Comparison of ENCODE assay signal across 8 mouse cellular contexts in genomic region chr7:45341303-45341702, GRCm38 (mm10). TPM values are rescaled to one million over a fixed set of nuclear protein-coding genes. Genes with fewer than 3 reads are reported as not detected.
DNase-seq lines count a peak whose midpoint lies in the region; ATAC-seq lines count a peak whose summit lies in the region.

No protein-coding gene starts in this region.

- no peaks in the 10 kb centered on the region for H3K9me3 ChIP-seq in hindbrain, embryonic 12.5 days (replicated peaks)

- peaks cover 26% of the 10 kb centered on the region for H3K27me3 ChIP-seq in hindbrain, embryonic 12.5 days

- 4% methylated on average over 8 of the region's 8 CpGs for WGBS in hindbrain, embryonic 12.5 days

- H3K9ac ChIP-seq in hindbrain, embryonic 12.5 days, result no peak overlapping the region

- peak; percentile 87 for DNase-seq in T-cell, adult 2 months (ENCODE audit: low spot score)
- peak; percentile 89 to 97 for DNase-seq in cerebellum, postnatal 10 days
- peak; percentile 80 to 94 for DNase-seq in frontal cortex, adult 2 months (ENCODE audit: extremely low spot score in 1 of 2, low spot score in 1 of 2)
- DNase-seq in layer of hippocampus, postnatal 10 days (ENCODE audit: low spot score in 2 of 2), result peak; percentile 85
- peak; percentile 94 for DNase-seq in lung, postnatal 10 days
- peak; percentile 92 for DNase-seq in retina, embryonic 14.5 days (ENCODE audit: low spot score)
- peak; percentile 92 for DNase-seq in thymus, postnatal 4 days

- no peak overlapping the region for H3K27ac ChIP-seq in hindbrain, embryonic 12.5 days

- peaks cover 37% of the 10 kb centered on the region for H3K4me1 ChIP-seq in hindbrain, embryonic 12.5 days

- H3K36me3 ChIP-seq in hindbrain, embryonic 12.5 days, result peaks cover 13% of the 10 kb centered on the region

- H3K4me2 ChIP-seq in hindbrain, embryonic 12.5 days (replicated peaks), result peak overlapping the region; percentile 84

- no peak overlapping the region for H3K4me3 ChIP-seq in hindbrain, embryonic 12.5 days

- no peak for ATAC-seq in hindbrain, embryonic 12.5 days (ENCODE audit: low FRiP score)

RNA-seq across cellular contexts. Expression of gene Hrc, which starts 6.2 kb away (rescaled TPM):
- polyA plus RNA-seq in frontal cortex, adult 2 months (2012; rRNA removed), result 0.60 and 0.61 TPM in 2 replicates
- polyA plus RNA-seq in hindbrain, embryonic 12.5 days (2016; fragmentation: Nextera tagmentation; extraction: Ambion mirVana), result 0.65 and 0.68 TPM in 2 replicates
- total RNA-seq in layer of hippocampus, postnatal 10 days (2021), result under 1 TPM; 0.85 to 0.96 TPM

RNA-seq across cellular contexts. Expression of gene Trpm4, which starts 7.7 kb away (rescaled TPM):
- 22.6 and 24.5 TPM in 2 replicates for polyA plus RNA-seq in frontal cortex, adult 2 months (2012; rRNA removed)
- 11.5 and 14.7 TPM in 2 replicates for polyA plus RNA-seq in hindbrain, embryonic 12.5 days (2016; fragmentation: Nextera tagmentation; extraction: Ambion mirVana)
- total RNA-seq in layer of hippocampus, postnatal 10 days (2021), result 10 to 100 TPM; 19.6 to 20.9 TPM

RNA-seq across cellular contexts. Expression of gene Ppfia3, which starts 25.5 kb away (rescaled TPM):
- polyA plus RNA-seq in frontal cortex, adult 2 months (2012; rRNA removed), result 114 and 126 TPM in 2 replicates
- 15.6 and 16.2 TPM in 2 replicates for polyA plus RNA-seq in hindbrain, embryonic 12.5 days (2016; fragmentation: Nextera tagmentation; extraction: Ambion mirVana)
- total RNA-seq in layer of hippocampus, postnatal 10 days (2021), result 100 to 1,000 TPM; 124 to 128 TPM

RNA-seq across cellular contexts. Expression of gene Lin7b, which starts 29.1 kb away (rescaled TPM):
- polyA plus RNA-seq in frontal cortex, adult 2 months (2012; rRNA removed), result 241 and 267 TPM in 2 replicates
- 2.9 and 3.8 TPM in 2 replicates for polyA plus RNA-seq in hindbrain, embryonic 12.5 days (2016; fragmentation: Nextera tagmentation; extraction: Ambion mirVana)
- 100 to 1,000 TPM; 137 to 163 TPM for total RNA-seq in layer of hippocampus, postnatal 10 days (2021)

RNA-seq across cellular contexts. Expression of gene Snrnp70, which starts 54.2 kb away (rescaled TPM):
- 854 and 909 TPM in 2 replicates for polyA plus RNA-seq in frontal cortex, adult 2 months (2012; rRNA removed)
- polyA plus RNA-seq in hindbrain, embryonic 12.5 days (2016; fragmentation: Nextera tagmentation; extraction: Ambion mirVana), result 285 and 300 TPM in 2 replicates
- 100 to 1,000 TPM; 393 to 440 TPM for total RNA-seq in layer of hippocampus, postnatal 10 days (2021)
